In genomic region chrX:81085025-81085752, GRCm38 (mm10) we compare ENCODE assay signal across 9 mouse cellular contexts. TPM values are rescaled to one million over a fixed set of nuclear protein-coding genes. Genes with fewer than 3 reads are reported as not detected.
DNase-seq lines count a peak whose midpoint lies in the region; ATAC-seq and TF ChIP-seq lines count a peak whose summit lies in the region.
"Had no signal": no experiment of that assay in that cellular context is flagged by ENCODE, and none has a peak within 500 bp of the region (broad histone marks: within the 10 kb centered on the region; RNA-seq: fewer than 3 reads in every experiment).

No protein-coding gene starts in this region.

- no peak overlapping the region for H3K4me3 ChIP-seq in gastrocnemius, adult 2 months
- no peak overlapping the region for H3K4me3 ChIP-seq in neural tube, embryonic 12.5 days
- no peak overlapping the region for H3K4me3 ChIP-seq in neural tube, embryonic 15.5 days (replicated peaks)
- H3K4me3 ChIP-seq in hindbrain, embryonic 11.5 days (ENCODE audit: low read depth, low read length) = no peak overlapping the region
- H3K4me3 ChIP-seq: liver, embryonic 13.5 days had no signal

- 0 out of 2 replicates have a peak, but pooled peaks have one; percentile 33 for ATAC-seq in neural tube, embryonic 12.5 days (ENCODE audit: low FRiP score, low read depth)
- no peak for ATAC-seq in neural tube, embryonic 15.5 days (ENCODE audit: low FRiP score)
- peak; percentile 81 for ATAC-seq in hindbrain, embryonic 11.5 days (ENCODE audit: low FRiP score)

- TF ChIP-seq CTCF in gastrocnemius, adult 2 months (IDR thresholded peaks at IDR 0.05) = peak; percentile 65

- H3K27me3 ChIP-seq in neural tube, embryonic 12.5 days (replicated peaks) = no peaks in the 10 kb centered on the region
- H3K27me3 ChIP-seq in neural tube, embryonic 15.5 days (replicated peaks) = no peaks in the 10 kb centered on the region
- no peaks in the 10 kb centered on the region for H3K27me3 ChIP-seq in hindbrain, embryonic 11.5 days (ENCODE audit: control insufficient read depth, insufficient read depth, low read length)
- H3K27me3 ChIP-seq: liver, embryonic 13.5 days had no signal

- no peak overlapping the region for H3K9ac ChIP-seq in neural tube, embryonic 12.5 days
- no peak overlapping the region for H3K9ac ChIP-seq in neural tube, embryonic 15.5 days (replicated peaks)
- H3K9ac ChIP-seq in hindbrain, embryonic 11.5 days (ENCODE audit: low read depth, low read length) = no peak overlapping the region
- H3K9ac ChIP-seq: liver, embryonic 13.5 days had no signal

- peak; percentile 32 for DNase-seq in gastrocnemius, adult 2 months
- no peak for DNase-seq in gastrocnemius, postnatal 36 days
- DNase-seq in hindbrain, embryonic 11.5 days (ENCODE audit: low spot score) = peak; percentile 65
- peak; percentile 33 for DNase-seq in mesoderm, embryonic 11.5 days (ENCODE audit: low read depth, low spot score)
- DNase-seq in urinary bladder, postnatal 10 days (ENCODE audit: low spot score) = no peak
- no peak for DNase-seq in thymus, postnatal 0 days (ENCODE audit: low spot score)
- DNase-seq: liver, embryonic 13.5 days had no signal

- H3K36me3 ChIP-seq in neural tube, embryonic 12.5 days = no peaks in the 10 kb centered on the region
- H3K36me3 ChIP-seq in neural tube, embryonic 15.5 days = no peaks in the 10 kb centered on the region
- no peaks in the 10 kb centered on the region for H3K36me3 ChIP-seq in hindbrain, embryonic 11.5 days (ENCODE audit: control insufficient read depth, insufficient read depth, low read length)
- H3K36me3 ChIP-seq: liver, embryonic 13.5 days had no signal

- no peaks in the 10 kb centered on the region for H3K4me1 ChIP-seq in neural tube, embryonic 12.5 days
- H3K4me1 ChIP-seq in neural tube, embryonic 15.5 days = no peaks in the 10 kb centered on the region
- H3K4me1 ChIP-seq in hindbrain, embryonic 11.5 days (replicated peaks; ENCODE audit: control insufficient read depth, insufficient read depth, low read length) = no peaks in the 10 kb centered on the region
- H3K4me1 ChIP-seq: liver, embryonic 13.5 days had no signal

- H3K9me3 ChIP-seq in neural tube, embryonic 12.5 days = no peaks in the 10 kb centered on the region
- no peaks in the 10 kb centered on the region for H3K9me3 ChIP-seq in neural tube, embryonic 15.5 days (replicated peaks)
- no peaks in the 10 kb centered on the region for H3K9me3 ChIP-seq in hindbrain, embryonic 11.5 days (ENCODE audit: control insufficient read depth, low read length)
- H3K9me3 ChIP-seq: liver, embryonic 13.5 days had no signal

- intact Hi-C loops in gastrocnemius, adult 2 months (cut with DNase I) = no loop called here
- intact Hi-C loops in gastrocnemius, postnatal 36 days (cut with DNase I) = no loop called here

- WGBS in neural tube, embryonic 12.5 days = 45% methylated on average over 2 of the region's 2 CpGs
- WGBS in neural tube, embryonic 15.5 days = 33% methylated on average over 2 of the region's 2 CpGs
- WGBS in hindbrain, embryonic 11.5 days = 40% methylated on average over 2 of the region's 2 CpGs

- H3K27ac ChIP-seq in gastrocnemius, adult 2 months = no peak overlapping the region
- no peak overlapping the region for H3K27ac ChIP-seq in neural tube, embryonic 12.5 days
- H3K27ac ChIP-seq in neural tube, embryonic 15.5 days (replicated peaks) = no peak overlapping the region
- no peak overlapping the region for H3K27ac ChIP-seq in hindbrain, embryonic 11.5 days (ENCODE audit: low read depth, low read length)
- H3K27ac ChIP-seq: liver, embryonic 13.5 days had no signal

- H3K4me2 ChIP-seq in neural tube, embryonic 12.5 days (replicated peaks) = no peak overlapping the region
- no peak overlapping the region for H3K4me2 ChIP-seq in neural tube, embryonic 15.5 days
- no peak overlapping the region for H3K4me2 ChIP-seq in hindbrain, embryonic 11.5 days (replicated peaks; ENCODE audit: low read depth, low read length)
- H3K4me2 ChIP-seq: liver, embryonic 13.5 days had no signal

RNA-seq across cellular contexts. Expression of gene Tmem47, which starts 14.7 kb away (rescaled TPM):
- 10 to 100 TPM in 1 of 2 experiments, 1 to 10 TPM in 1; 4.5 to 10.8 TPM for total RNA-seq in gastrocnemius, adult 2 months (2021)
- total RNA-seq in gastrocnemius, postnatal 36 days (2021) = 1 to 10 TPM; 5.1 to 6.1 TPM
- 23.9 and 30.7 TPM in 2 replicates for polyA plus RNA-seq in neural tube, embryonic 12.5 days (2016; fragmentation: Nextera tagmentation; extraction: Ambion mirVana)
- 15.4 and 17.4 TPM in 2 replicates for polyA plus RNA-seq in neural tube, embryonic 15.5 days (2015; fragmentation: Nextera tagmentation; extraction: Ambion mirVana)
- polyA plus RNA-seq in hindbrain, embryonic 11.5 days (2014; fragmentation: Nextera tagmentation; extraction: Ambion mirVana) = 52.8 and 59.3 TPM in 2 replicates
- polyA plus RNA-seq in thymus, postnatal 0 days (2015; fragmentation: Nextera tagmentation; extraction: Ambion mirVana) = 1.3 and 1.4 TPM in 2 replicates

Comparison
In these comparisons a context has a peak if more than half of its experiments do, and no peak if none do; other contexts are left out.
1. DNase-seq: peak in gastrocnemius, adult 2 months (single experiment), hindbrain, embryonic 11.5 days (single experiment) and mesoderm, embryonic 11.5 days (single experiment); none in gastrocnemius, postnatal 36 days (0 of 2), urinary bladder, postnatal 10 days (single experiment) and thymus, postnatal 0 days (single experiment).